Mouse (Mus musculus) adipocyte (in vitro differentiated cells): ENCODE measurements at regions not wholly inside any gene's neighbourhood (a gene's known extent, or its start where the extent isn't known, plus 50 kb on each side); places are given as distances from the start of the nearest gene placed in this dataset.

Source experiments
- DNase-seq: peaks from one replicate; pipeline ENCODE4 v3.0.0-alpha.2; 2016; ENCODE audit warnings: low spot score

DNA sequence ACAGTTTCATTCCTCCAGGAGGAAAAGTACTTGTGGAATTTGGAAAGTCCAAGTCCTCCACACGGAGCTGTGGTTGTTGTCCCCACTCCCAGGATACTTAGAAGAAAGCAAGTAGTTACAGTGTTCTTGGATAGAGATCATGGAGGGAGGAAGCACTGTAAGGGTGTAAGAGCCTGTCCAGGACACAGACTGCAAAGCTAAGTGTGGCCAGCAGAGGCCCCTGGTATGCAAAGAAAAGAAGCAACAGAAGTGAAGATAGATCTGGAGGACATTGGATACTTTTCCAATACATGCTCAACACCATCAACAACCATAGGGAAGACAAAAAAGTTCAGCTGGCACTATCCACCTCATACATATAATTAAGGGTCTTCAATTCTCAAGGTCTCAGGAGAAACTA is 197.4 kb downstream of the Meis1 start:
- peak; percentile 46 for DNase-seq

DNA sequence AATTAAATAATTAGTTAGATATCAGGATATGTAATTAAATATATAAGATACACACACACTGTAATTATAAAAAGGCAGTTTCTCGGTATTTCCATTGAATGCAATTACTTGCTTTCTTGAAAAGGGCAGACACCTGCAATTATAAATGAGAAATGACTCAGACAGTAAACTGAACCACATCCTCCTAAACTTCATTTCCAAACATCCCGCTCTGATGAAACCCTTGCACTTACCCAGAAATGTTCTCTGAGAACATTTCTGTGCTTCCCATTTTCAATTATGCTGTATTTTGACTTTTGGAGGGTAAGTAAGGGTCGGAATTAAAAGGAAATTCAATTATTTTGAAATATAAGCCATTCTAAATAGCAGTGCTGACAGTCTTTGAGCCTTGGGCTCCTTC is 204.7 kb downstream of the Meis1 start:
- DNase-seq: peak; percentile 37

DNA sequence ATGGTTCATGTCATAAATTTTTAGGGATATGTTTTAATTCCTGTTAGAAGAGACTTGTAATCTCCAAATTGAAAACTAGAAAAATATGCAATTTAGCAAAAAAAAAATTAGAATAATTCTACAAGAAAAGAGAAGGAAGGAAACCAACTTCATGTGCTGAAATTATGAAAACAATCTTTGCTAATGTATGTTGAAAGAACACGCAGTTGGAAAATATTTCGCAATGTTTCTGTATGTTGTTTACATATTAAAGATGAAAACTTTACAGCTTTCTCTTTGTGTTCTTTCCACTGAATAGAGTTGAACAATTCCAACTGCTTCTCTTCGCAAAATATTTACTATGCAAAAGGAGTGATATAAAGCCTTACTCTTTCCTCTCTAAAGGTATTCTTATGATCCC is 251.3 kb downstream of the Meis1 start:
- DNase-seq: no peak

DNA sequence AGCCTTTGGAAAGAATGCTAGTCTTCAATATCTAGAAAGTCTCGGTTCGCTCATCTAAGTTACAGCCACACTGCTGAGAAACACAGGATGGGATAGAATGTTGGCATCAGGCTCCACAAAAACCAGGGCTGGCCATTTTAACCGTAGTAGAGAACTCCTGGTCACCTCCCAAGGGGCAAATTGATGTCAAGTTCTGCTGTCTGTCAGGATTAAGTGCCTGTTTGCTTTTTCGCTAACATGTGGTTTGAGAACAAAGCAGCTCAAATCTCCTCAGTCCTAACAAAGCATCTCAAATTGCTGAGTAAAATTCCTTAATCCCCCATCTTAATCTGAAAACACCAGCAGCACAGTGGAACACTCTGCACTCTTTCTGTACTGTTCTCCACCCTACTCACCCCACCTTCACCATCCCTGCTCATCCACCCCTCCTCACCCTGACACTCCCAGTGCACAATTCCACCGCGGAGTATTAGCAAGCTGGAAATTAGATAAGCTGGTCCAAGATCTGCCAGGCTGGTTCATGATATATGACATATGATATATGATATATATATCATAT is 252.2 kb downstream of the Meis1 start:
- DNase-seq: no peak

DNA sequence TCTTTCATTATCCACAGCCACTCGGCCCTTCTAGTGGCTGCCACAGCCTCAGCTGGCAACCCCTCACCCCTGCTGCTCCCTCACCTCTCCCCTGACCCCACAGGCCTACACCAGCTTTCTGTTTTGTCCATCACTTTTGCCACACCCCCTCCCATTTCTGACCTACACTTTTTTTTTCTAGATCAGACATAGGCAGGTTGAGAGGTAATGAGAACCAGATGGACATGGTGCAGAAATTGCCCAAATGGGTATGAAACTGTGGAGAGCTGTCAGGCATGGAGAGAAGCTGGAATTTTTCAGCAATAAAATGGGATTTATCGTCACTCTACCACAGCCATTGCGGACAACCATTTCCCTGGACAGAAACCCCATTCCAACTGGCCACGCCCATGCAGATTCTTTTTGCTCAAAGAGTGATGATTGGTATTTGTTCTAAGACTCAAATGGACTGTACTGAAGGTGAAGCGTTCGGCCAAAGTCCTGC is 260.2 kb downstream of the Meis1 start:
- DNase-seq: no peak

DNA sequence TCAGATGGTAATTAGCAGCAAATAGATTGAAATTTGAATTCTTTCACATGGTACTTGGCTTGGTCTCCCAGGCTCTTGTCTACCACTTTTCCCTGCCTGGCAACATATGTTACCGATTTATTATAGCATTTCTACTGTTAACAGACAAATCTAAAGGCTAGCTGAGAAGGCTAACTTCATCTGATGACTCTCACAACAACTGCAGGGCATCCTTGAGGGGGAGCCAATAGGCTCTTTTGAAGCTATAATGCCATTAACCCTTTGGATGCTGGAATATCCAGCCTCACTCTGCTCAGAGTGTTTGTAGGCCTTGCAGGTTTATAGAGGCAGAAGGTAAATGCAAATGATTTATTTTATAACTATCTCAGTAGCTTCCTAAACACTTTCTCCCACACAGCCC is 262.2 kb downstream of the Meis1 start:
- no peak for DNase-seq

DNA sequence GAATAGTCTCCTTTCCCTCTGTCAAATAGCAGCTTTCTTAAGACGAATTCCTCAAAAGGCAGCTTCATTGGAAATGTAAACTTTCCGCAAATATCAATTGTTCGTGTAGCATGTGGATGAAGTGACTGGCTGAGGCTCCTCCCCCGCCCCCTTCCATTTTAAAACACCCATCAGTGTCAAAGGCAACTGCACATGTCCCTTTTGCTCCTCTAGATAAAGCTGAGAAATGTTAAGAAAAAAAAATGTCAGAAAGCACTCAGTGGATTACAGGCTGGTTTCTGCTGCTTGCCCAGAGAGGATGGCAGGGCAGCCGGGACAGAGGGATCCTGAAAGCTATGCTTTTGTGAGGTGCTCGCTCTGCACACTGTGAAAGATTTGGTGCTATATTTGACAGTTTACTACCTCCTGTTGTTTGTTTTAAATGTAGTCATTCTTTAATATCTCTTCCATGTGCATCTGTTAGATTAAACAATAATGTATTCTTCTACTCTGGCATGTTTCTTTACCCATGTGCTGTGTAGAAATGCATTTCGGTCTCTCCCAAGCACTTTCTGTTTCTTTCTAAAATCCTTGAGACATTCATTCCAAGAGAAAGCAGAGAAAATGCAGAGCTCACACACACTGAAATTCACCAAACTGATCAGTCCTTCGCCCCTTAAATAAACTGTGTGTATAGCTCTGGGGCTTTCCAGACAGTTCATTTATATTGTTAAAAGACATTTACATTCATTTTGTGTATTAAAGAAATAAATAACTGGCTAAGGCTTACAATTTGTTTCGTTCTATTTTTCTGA is 263.9 kb downstream of the Meis1 start:
- no peak for DNase-seq

DNA sequence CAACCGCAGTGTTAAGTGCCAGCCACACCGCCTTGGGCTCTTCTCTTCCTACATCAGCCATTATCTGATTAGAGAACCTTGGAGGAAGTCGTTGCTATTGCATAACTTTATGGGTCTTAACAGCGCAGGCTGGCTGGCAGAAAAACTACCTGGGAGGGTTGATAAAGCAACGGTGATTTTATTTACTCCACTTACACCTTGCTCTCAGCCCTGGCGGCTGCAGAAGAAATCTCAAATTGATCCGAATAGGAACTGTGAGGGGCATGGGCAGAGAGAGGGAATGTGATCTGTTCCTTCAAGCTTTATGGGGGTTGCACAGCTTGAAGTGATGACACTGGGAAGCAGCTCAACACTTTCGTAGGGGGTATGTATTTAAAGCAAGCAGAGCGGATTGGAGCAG is 264.9 kb downstream of the Meis1 start:
- DNase-seq: no peak

DNA sequence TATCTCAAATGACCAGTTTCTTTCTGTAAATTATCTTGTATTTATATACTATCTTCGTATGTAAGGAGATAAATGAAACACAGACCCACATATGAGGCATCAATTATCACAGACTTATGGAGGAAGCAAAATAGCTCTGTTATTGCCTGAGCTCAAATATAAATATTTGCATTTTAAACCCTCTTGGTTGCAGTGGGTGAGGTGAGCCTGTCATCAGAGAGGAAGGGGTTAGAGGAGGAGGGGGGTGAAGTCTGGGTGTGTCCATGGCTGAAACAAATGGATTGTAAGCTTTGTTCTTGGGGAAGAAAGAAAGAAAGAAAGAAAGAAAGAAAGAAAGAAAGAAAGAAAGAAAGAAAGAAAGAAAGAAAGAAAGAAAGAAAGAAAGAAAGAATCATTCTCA is 265.5 kb downstream of the Meis1 start:
- DNase-seq: no peak

DNA sequence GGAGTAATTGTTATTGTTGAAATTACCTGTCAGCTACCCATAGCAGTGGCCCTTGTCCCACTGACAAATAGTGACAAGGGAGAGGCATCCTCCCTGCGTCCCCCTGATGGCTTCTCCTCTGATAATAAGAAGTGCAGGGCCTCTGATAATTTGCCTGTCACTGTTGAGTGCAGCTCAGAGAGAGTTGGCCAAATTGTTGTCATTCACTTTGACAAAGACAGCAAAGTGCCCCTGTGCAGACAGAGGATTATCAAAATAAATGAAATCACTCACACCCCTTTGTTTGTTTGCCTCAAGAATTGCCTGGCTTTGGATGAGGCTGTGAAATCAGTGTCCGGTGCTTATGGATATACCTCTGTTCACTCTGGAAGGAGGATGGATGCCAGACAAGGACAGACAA is 266.3 kb downstream of the Meis1 start:
- DNase-seq: no peak

DNA sequence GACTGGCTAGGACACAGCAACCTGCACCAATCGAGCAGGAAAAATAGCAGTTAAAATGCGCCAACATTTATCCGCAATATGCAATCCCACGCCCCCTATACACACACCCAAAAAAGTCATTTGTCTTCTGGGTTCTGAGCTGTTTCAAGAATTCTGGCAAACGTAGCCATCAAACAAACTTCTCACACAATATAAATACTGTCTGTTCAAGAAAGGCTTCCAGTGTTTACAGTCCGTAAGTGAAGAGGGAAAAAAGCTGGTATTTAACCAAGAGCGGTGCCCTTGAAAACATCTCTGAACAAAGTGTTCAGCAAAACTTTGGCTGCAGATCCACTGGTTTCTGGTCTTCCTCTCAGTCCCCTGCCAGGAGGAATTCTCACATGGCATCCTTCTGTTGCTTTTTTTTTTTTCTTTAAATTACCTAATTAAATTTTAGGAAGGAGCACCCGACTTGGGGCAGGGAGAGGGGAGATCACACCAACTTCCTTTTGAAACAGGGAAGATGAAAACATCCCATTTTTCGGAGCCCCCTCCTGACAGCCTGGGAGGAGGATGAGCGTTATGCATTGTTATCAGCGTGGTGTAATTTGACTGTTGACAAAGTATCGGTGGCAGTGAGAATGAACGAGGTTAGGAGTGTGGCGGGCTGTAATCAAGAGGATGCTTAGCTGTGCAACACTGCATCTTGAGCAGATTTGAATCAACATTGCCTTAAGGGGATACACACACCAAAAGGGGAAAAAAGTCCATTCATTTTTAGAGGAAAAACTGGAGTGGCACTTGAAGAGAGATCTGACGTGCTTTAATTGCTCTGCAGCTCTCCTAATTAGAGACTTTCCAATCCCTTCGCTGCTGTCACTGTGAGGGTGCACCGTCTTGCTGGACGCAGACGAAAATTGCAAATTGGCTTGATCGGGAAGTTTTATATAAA is 267.6 kb downstream of the Meis1 start:
- no peak for DNase-seq

DNA sequence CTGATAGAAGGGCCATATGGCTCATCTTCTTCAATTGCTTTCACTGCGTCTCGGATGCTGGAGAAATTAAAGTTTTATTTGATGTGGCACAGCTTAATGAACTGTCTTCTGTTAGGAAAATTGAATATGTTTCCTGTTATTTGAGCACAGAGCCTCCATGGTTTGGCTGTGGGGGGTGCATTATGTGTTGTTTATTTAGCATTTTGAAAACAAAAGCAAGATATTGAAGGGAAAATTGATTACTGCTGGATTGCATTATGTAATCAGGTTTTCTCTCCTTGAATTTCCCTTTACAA is 268.8 kb downstream of the Meis1 start:
- DNase-seq: no peak

DNA sequence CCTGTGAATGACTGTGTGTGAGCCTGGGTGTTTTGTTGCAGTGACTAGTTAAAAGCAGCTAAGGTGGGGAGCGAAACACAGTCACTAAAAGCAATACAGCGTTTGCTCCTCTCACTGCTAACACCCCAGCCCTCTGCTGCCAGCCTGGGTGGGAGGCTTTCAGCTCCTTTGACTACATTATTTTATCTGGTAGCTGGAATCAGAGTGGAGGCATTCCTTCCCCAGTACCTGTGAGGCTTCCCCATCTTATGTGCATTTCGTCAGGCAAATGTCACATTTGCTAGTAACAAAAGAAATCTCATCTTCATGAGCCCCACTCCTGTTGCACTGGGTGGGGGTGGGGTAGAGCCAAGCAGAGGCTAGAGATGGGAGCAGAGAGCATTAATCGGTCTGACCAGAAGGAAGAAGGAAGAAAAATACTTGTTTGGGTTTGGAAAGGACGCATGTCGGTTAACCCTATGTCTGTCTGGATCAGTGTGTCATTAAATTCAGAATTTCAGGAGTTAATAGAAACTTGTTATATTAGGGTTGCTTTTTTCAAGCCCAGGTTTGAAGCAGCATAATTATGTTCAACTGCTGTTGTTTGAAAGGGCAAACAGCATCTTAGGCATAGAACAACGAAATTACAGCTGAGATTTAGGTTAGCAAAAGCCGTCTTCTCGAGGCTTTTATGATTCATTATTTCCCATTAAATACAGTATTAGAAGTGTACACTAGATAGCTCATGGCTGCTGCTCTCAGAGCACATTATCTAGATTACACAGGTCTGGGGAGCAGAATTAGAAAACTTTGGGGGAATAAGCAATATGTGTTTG is 269.3 kb downstream of the Meis1 start:
- no peak for DNase-seq

DNA sequence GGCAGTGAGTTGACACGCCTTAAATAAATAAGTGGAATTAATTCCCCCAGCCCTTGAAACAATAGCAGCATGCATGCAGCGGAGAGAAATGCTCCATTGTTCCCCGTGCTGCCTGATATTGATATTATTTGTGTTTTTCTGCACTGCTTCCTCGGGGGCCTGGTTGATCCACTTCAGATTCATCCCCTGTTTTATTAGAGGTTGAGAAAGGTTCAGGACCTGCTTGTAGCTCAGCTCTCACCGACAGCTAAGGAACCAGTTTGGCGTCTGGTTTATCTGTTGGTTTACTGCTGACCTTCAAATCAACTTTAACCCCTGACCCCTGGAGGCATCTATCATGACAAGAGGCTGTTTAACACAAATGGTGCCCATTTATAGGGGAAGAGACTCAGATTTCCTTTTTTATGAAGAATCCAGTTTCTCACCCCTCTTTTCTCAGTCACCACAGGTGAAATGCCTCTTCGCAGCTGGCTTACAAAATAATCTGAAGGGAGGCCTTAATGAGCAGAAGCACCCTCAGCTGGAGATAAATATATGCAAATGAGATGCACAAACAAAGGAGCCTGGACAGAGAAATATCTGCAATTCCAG is 270.8 kb downstream of the Meis1 start:
- DNase-seq: no peak

DNA sequence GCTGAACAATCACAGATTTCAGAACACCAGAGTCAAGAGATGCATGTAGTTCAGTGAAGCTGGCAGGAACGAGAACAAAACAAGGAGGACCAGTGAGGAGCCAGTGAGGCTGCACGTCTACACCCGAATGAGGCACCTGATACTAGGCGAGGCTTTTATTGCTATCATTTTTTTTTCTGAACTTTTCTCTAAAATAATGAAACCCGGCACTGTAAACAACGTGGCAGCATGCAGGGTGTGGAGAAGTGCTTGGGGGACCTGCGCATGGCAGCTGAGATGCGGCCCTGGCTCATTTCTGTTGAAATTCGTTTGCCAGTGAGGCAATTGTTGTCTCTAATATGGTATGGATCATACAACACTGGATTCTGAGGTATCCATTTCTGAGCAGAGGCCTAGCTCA is 271.4 kb downstream of the Meis1 start:
- no peak for DNase-seq

DNA sequence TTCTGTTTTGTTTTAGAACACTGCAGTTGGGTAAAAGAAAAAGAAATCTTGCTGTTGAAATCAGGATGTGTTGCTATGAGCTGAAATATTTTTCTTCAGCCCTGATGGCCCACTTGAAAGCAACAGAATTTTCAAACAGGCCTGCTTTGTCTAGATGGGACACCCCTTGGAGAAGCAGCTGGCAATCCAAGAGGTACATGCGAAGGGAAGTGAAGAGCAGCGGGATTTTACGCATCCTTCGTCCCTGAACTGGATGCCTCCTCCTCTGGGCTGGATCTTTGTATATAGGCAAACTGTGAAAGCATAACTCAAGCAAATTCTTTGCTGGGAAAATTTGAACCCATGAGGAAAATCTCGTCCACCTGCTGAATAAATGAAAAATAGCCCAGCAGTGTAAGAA is 272.3 kb downstream of the Meis1 start:
- no peak for DNase-seq

DNA sequence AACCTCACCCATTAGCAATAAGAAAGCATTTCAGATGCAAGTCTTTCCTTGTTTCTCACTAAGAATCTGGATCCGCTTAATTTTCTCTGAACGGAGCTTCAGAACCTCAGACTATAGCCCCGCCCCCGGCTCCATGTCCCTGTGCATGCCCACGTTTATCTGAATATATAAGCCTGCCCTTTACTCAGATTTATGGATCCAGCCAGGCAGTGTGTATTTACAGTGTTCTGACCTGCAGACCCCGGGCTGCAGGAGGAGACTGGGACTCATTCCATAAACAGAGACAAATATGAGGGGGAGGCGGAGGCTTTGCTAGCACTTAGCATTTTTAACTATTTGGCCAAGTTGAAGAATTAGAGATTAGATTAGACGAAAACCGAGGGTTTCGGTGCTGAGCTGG is 272.9 kb downstream of the Meis1 start:
- no peak for DNase-seq

DNA sequence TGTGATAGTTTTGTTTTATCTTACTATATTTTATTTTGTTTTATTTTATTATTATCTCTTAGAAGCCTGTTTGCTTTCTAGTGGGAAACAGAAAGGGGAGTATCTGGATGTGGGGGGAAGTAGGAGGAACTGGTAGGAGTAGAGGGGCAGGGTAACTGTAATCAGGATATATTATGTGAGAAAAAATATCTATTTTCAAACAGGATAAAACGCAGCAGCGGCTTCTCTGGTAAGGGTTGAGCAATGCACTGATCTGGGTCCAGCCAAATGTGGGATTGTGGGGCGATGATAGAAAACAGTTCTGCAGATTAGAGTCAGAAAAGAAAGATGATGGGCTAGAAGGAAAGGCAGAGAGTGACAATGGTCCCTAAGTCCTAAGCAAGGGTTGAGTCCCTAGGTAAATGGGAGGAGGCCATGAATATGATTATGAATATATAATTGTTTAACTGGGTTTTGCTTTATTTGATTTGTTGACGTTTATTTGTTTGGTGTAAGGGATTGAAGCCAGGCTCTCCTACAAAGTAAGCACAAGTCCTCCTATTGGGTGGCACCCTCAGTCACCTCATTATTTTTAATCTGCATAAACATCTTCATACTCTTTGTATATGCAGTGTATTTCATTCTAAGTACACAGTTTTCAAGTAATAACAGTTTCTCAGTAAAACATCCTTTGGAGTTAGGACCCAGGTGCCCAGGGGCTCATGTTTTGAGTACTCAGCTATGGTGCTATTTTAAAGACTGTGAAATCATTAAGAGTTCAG is 283.7 kb downstream of the Meis1 start:
- DNase-seq: no peak

DNA sequence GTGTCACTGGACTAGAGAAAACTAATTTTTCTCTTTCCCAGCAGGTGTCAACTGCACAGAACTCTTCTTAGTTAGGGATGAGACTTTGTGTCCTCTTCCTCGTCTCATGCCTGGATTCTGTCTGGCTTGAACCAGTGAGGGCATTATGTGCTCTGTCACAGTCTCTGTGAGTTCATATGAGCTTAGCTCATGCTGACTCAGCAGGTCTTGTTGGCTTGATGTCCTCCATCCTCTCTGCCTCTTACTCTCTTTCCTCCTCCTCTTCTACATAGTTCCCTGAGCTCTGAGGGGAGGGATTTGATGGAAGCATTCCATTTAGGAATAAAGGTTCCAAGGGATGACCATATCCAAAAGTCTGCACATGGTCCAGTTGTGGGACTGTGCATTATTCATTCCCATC is 284.7 kb downstream of the Meis1 start:
- no peak for DNase-seq

DNA sequence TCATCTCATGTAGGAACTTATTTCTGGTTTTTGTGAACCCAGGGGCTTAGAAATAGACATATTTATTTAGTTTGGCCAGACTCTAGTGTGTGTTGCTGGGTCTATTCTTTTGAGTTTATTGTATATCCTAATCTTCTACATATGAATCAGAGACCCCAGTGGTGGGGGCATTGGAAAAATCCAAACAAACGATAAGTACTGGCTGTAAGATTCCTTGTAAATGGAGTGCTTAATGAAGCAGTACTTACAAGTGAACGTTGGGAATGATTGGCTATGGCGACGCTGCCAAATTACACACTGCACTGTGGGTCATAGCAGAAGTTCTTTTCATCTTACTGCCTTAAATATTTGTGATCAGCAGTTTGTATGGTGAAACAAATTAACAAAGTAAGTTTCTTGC is 289.0 kb downstream of the Meis1 start:
- no peak for DNase-seq

DNA sequence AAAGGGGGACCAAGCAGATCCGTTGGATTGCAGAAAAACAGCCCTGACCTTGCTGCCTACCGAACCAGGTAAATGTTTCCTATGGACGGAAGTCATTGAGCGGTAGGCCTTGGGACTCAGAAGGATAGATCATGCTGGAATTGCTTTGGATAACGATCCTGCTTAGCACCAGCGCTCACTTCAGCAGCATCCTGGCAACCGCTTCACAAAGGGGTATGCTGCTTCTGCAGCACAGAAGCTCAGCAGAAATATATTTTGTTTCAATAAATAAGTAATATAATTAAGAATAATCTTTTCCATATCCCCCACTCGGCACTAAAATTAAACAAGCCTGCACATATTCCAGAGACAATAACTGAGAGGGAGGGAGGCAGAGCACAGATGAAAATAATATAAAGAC is 296.0 kb downstream of the Meis1 start:
- no peak for DNase-seq
